ENCODE assay signal across 19 mouse cellular contexts in the genomic region with DNA sequence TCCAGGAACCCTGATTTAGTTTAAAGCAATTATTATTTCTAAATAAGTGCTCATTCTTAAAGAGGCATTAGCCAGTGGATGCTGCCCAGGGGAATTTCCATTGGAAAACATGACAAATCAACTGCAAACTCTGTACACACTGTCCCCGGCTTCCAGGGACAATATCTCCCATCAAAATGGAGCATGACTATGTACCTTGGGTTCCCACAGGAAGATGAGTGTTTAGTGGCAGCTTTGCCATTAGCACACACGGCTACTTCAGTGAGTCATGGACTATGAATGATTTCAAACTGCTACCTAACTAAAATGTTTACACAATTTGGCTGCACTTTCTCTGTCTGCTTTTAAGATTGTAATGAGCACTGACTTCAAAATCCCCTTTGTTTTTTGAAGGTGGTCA.
"Had no signal": no experiment of that assay in that cellular context is flagged by ENCODE, and none has a peak within 500 bp of the region (broad histone marks: within the 10 kb centered on the region; RNA-seq: fewer than 3 reads in every experiment).

No protein-coding gene starts in this region.

- DNase-seq: gastrocnemius, postnatal 14 days; heart, adult 2 months; heart, postnatal 14 days; heart, postnatal 4 days; kidney, adult 18-20 months; kidney, adult 8-10 months; kidney, postnatal 10 days; kidney, postnatal 25 days; liver; liver, embryonic 13.5 days had no signal

- ATAC-seq: hindbrain, embryonic 16.5 days; inflammation-experienced regulatory T-cells, adult 6 months; intestine, embryonic 15.5 days; intestine, postnatal 0 days had no signal

- H3K27me3 ChIP-seq: heart, embryonic 13.5 days; heart, embryonic 15.5 days; hindbrain, embryonic 12.5 days; intestine, embryonic 15.5 days; limb, embryonic 12.5 days; liver, embryonic 13.5 days; liver, embryonic 15.5 days had no signal
